Mouse (Mus musculus) lung, postnatal 0 days (tissue): ENCODE data around the gene Hoxa4. TPM values are rescaled to one million over a fixed set of nuclear protein-coding genes. Genes with fewer than 3 reads are reported as not detected.

Experiments
- ATAC-seq: fragments of 200-750 bp; cut with Nextera tagmentation; 2 replicates; pipeline ENCODE4 v1.8.0; 2017; ENCODE audit warnings: moderate library complexity
- DNase-seq: peaks from one replicate; pipeline ENCODE4 v3.0.0-alpha.2; 2016; ENCODE audit warnings: low spot score
- H3K27ac ChIP-seq: fragments of 300-500 bp; sonication (generic); 2 replicates; pipeline ENCODE4 v1.5.1; 2014; ENCODE audit warnings: antibody characterized with exemption, mild to moderate bottlenecking, low read length, mixed read lengths
- H3K27me3 ChIP-seq: fragments of 300-500 bp; sonication (generic); replicated peaks from 2 replicates; pipeline ENCODE4 v1.6.1; 2014; ENCODE audit warnings: low read length, mixed read lengths; ENCODE audit not compliant: insufficient read depth
- H3K36me3 ChIP-seq: fragments of 300-500 bp; sonication (generic); 2 replicates; pipeline ENCODE4 v1.6.1; 2014; ENCODE audit warnings: low read length, mixed read lengths; ENCODE audit not compliant: insufficient read depth
- H3K4me1 ChIP-seq: fragments of 300-500 bp; sonication (generic); 2 replicates; pipeline ENCODE4 v1.6.1; 2014; ENCODE audit warnings: antibody characterized with exemption, low read depth, low read length, mixed read lengths; ENCODE audit not compliant: insufficient read depth
- H3K4me2 ChIP-seq: fragments of 300-500 bp; sonication (generic); replicated peaks from 2 replicates; pipeline ENCODE4 v1.6.1; 2014; ENCODE audit warnings: low read depth, mild to moderate bottlenecking, low read length, moderate library complexity, mixed read lengths
- H3K4me3 ChIP-seq: fragments of 300-500 bp; sonication (generic); 2 replicates; pipeline ENCODE4 v1.5.1; 2014; ENCODE audit warnings: low read depth, low read length
- H3K9ac ChIP-seq: fragments of 300-500 bp; sonication (generic); replicated peaks from 2 replicates; pipeline ENCODE4 v1.6.1; 2014; ENCODE audit warnings: low read depth, mild to moderate bottlenecking
- H3K9me3 ChIP-seq: fragments of 300-500 bp; sonication (generic); 2 replicates; pipeline ENCODE4 v1.6.1; 2016; ENCODE audit warnings: low read length, mixed read lengths
- CTCF ChIP-seq: IDR thresholded peaks from 2 replicates; pipeline ENCODE4 v1.5.1; 2016; ENCODE audit warnings: antibody characterized with exemption, mild to moderate bottlenecking
- EP300 ChIP-seq: IDR thresholded peaks from 2 replicates; pipeline ENCODE4 v1.6.1; 2016; ENCODE audit warnings: antibody characterized with exemption, mild to moderate bottlenecking, control low read depth
- WGBS: fragments of 180-500 bp; shearing (Covaris S2); extraction: QIAGEN DNeasy Blood & Tissue Kit; methylation state at CpG from one replicate; pipeline ENCODE4 v1.1.7; 2014; 5-methylcytosine and 5-hydroxymethylcytosine counted together
- polyA plus RNA-seq: library from polyadenylated mRNA; unstranded; fragments of >200 nt; fragmentation: Nextera tagmentation; extraction: Ambion mirVana; gene quantifications from 2 replicates; pipeline ENCODE4 v1.2.1, GENCODE M21; 2015

Gene Hoxa4
- polyA plus RNA-seq, 1 experiment from 2014 or later = 3.9 TPM

DNA sequence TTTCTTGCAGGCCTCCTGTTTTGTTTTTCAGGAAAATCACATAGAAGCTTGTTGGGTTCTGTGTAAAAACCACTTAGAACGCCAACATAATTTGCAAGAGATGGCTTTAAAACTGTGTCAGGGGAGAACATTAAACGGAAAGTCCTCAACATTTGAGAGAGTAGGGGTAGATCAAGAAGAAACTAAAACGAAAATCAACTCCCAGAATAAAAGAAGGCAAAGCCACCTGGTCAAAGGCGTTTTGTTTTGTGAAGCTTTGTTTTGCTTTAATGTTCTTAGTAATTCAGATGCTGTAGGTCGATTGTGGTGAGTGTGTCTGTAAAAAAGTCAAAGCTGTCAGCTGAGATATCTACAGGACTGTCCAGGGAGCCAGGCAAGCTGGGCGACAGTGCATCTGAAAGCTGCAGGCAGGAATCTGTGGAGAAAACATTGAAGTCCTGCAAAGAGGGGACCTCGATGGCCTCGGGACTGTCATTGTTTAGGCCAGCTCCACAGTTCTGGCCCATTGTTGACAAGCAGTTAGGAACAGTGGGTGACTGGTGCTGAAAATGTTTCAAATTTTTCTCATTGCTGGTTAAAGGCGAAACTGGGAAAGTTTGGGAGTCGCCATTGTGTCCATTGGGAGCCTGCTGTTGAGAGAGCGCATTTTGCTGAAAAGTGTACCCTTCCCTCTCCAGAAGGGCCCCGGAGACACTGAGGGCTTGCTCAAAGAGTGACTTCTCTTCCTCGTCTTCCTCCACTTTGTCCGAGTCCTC, 28.8 kb downstream of the Hoxa4 start:
- Histone ChIP-seq H3K9me3 (no peaks in the 10 kb centered on the region), H3K9ac (peak overlapping the region; percentile 50), H3K4me3 (peak overlapping the region; percentile 54), H3K27me3 (peaks cover 8% of the 10 kb centered on the region; the same call in 1 of the 2 replicates), H3K4me1 (0 out of 2 replicates have a peak, but pooled peaks cover 4% of the 10 kb centered on the region), H3K27ac (peak overlapping the region; percentile 79), H3K36me3 (no peaks in the 10 kb centered on the region), H3K4me2 (peak overlapping the region; percentile 70)
- no peak for TF ChIP-seq EP300
- no peak for TF ChIP-seq CTCF
- no peak for ATAC-seq
- WGBS = 14% methylated on average over 14 of the region's 14 CpGs
- peak; percentile 23 for DNase-seq

DNA sequence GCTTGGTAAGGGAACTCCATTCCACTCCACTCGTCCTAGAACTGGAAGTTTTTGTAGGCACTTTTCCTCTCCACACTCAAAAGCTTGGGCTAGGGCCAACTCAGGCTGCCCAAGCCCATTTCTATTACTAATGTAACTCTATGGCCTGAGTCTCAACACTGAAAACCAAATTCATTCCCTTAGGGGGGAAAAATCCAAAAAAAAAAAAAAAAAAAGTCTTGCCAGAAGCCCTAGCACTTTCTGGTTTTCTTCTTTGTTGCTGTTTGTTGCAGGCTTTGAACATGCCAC, 29.5 kb downstream of the Hoxa4 start:
- peak; percentile 54 for DNase-seq
- no peak for ATAC-seq

DNA sequence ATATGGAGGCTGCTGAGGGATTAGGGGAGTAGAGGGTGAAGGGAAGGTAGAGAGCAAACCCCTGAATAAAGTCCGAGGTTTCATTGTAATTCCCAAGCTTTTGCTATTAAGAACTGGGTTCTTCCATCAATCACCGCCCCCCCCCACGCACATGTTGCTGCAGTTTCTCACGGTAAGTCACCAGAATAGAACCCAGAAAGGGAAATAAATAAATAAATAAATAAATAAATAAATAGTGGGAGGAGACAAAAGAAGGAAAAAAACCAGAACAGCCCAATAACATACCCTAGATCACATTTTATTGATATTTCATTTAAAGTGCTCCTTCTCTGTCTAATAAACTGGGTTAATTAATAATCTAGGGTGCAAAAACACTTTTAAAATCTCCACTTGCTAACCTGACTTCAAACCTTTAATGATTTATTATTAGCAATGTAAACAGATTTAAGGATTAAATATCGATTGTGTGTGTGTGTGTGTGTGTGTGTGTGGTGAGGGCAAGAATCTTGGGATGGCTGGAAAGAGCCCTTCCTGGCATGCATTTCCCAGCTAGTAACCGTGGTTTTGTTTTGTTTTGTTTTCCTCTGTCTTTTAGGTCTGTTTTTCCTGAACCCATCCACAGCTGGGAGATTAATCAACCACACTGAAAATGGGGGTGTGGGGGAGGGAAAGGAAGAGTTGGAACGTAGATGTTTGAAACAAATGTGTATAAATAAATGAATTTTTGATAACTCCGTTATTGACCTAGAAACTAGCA, 30.0 kb downstream of the Hoxa4 start:
- no peaks in the 10 kb centered on the region for H3K36me3 ChIP-seq
- H3K4me1 ChIP-seq = 0 out of 2 replicates have a peak, but pooled peaks cover 4% of the 10 kb centered on the region
- H3K9ac ChIP-seq = no peak overlapping the region
- peak overlapping the region; percentile 69 for H3K4me3 ChIP-seq
- H3K27ac ChIP-seq = peak overlapping the region; percentile 93
- no peak for ATAC-seq
- 10% methylated on average over 8 of the region's 8 CpGs for WGBS
- DNase-seq = peak; percentile 49
- TF ChIP-seq EP300 (no peak), CTCF (no peak)
- no peaks in the 10 kb centered on the region for H3K9me3 ChIP-seq
- peak overlapping the region; percentile 79 for H3K4me2 ChIP-seq
- H3K27me3 ChIP-seq = peaks cover 20% of the 10 kb centered on the region; the same call in 1 of the 2 replicates

More for the DNA sequence above, 29.5 kb downstream of the Hoxa4 start:
- 0 out of 2 replicates have a peak, but pooled peaks cover 4% of the 10 kb centered on the region for H3K4me1 ChIP-seq
- no peaks in the 10 kb centered on the region for H3K9me3 ChIP-seq
- 0% methylated on average over 1 of the region's 1 CpGs for WGBS
- no peak overlapping the region for H3K9ac ChIP-seq
- no peaks in the 10 kb centered on the region for H3K36me3 ChIP-seq
- TF ChIP-seq CTCF (no peak), EP300 (no peak)
- peak overlapping the region; percentile 36; the same call in 1 of the 2 replicates for H3K4me2 ChIP-seq
- peaks cover 16% of the 10 kb centered on the region; the same call in 1 of the 2 replicates for H3K27me3 ChIP-seq
- peak overlapping the region; percentile 66 for H3K27ac ChIP-seq
- no peak overlapping the region for H3K4me3 ChIP-seq

DNA sequence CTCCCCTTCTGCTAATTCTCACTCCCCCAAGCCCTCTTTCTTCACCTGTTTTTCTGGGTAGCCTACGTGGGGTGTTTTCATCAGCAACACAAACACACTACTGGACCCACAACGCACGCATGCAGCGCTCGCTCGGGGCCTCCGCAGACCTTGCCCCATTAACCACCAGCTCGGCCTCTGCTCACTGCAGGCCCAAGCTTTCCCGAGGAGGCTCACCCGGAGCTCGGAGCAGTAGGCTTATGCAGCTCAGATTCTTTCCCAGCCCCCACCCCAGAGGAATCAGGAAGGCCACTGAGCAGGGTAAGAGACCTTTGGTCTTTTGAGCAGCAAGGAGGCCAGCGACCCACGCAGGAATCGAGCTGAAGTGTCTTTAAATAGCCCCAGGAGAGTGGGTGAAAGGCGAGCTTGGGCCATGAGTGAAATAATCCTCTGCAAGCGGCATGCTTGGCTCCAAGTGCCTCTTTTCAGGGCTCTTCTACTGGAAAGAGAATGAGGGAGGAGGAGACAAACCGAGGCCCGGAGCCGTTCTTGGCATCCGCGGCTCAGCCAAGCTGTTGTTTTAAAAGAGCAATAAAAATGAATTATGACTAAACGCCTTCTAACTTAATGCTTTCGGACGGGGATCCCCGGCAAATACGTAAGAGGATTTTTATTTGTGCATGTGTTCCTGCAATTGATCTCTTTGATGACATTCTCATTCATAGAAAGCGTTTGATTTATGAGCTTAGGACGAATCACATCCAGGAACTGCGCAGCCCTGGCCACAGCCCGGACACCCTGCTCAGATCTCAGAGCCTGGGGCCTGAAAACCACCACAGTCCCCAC, 30.8 kb downstream of the Hoxa4 start:
- peak; percentile 5; the same call in 1 of the 2 replicates for ATAC-seq

DNA sequence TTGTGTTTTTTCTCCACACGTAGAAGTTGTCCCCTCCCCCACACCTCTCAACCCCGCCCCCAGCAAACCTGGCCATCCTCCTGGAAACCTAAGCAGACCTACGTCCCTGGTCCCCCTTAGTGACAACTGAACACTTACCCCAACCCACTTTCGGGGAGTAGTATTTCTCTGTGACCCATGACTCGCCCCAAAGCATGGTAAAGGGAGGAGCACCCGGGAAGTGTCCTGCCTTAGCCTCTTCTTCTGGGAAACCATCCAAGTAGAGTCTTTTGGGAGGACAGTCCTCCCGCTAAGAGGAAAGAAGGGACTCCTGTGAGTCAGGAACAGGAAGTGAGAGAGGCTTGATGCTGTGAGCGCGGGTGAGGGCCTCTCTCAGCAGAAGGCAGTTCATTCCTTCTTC, 31.6 kb downstream of the Hoxa4 start:
- H3K4me2 ChIP-seq = peak overlapping the region; percentile 79

More for the DNA sequence above, 30.8 kb downstream of the Hoxa4 start:
- H3K4me2 ChIP-seq = peak overlapping the region; percentile 79
- TF ChIP-seq CTCF (no peak), EP300 (peak; percentile 65)
- DNase-seq = peak; percentile 87
- no peaks in the 10 kb centered on the region for H3K36me3 ChIP-seq
- H3K27me3 ChIP-seq = peaks cover 26% of the 10 kb centered on the region; the same call in 1 of the 2 replicates
- H3K9ac ChIP-seq = peak overlapping the region; percentile 34; the same call in 1 of the 2 replicates
- no peaks in the 10 kb centered on the region for H3K9me3 ChIP-seq
- H3K4me3 ChIP-seq = peak overlapping the region; percentile 69
- 0 out of 2 replicates have a peak, but pooled peaks cover 4% of the 10 kb centered on the region for H3K4me1 ChIP-seq
- 5% methylated on average over 30 of the region's 30 CpGs for WGBS
- H3K27ac ChIP-seq = peak overlapping the region; percentile 93

More for the DNA sequence above, 31.6 kb downstream of the Hoxa4 start:
- Histone ChIP-seq H3K36me3 (no peaks in the 10 kb centered on the region), H3K9me3 (no peaks in the 10 kb centered on the region), H3K4me1 (0 out of 2 replicates have a peak, but pooled peaks cover 4% of the 10 kb centered on the region), H3K9ac (no peak overlapping the region), H3K27me3 (peaks cover 32% of the 10 kb centered on the region; the same call in 1 of the 2 replicates), H3K27ac (peak overlapping the region; percentile 93), H3K4me3 (peak overlapping the region; percentile 69)
- no peak for TF ChIP-seq CTCF
- TF ChIP-seq EP300 = no peak
- ATAC-seq = no peak
- DNase-seq = peak; percentile 88
- WGBS = 10% methylated on average over 9 of the region's 9 CpGs
